Mouse (Mus musculus) forebrain, embryonic 14.5 days (tissue): ENCODE measurements around the gene Eef1g. TPM values are rescaled to one million over a fixed set of nuclear protein-coding genes. Genes with fewer than 3 reads are reported as not detected.

ENCODE experiments used
- ATAC-seq: fragments of 200-750 bp; cut with Nextera tagmentation; 2 replicates; pipeline ENCODE4 v1.8.0; 2017; ENCODE audit warnings: mild to moderate bottlenecking, moderate library complexity
- DNase-seq: peaks from one replicate; pipeline ENCODE4 v3.0.0-alpha.2; 2015; ENCODE audit warnings: low spot score
- H3K27ac ChIP-seq: fragments of 300-500 bp; sonication (generic); 2 replicates; pipeline ENCODE4 v1.5.1; 2014; ENCODE audit warnings: low read depth, mild to moderate bottlenecking, control low read depth, low read length, moderate library complexity
- H3K27me3 ChIP-seq: fragments of 300-500 bp; sonication (generic); replicated peaks from 2 replicates; pipeline ENCODE4 v1.6.1; 2014; ENCODE audit warnings: low read length, control low read depth, mixed read lengths; ENCODE audit not compliant: control insufficient read depth, insufficient read depth
- H3K36me3 ChIP-seq: fragments of 300-500 bp; sonication (generic); 2 replicates; pipeline ENCODE4 v1.6.1; 2014; ENCODE audit warnings: low read length, control low read depth; ENCODE audit not compliant: control insufficient read depth, insufficient read depth
- H3K4me1 ChIP-seq: fragments of 300-500 bp; sonication (generic); 2 replicates; pipeline ENCODE4 v1.6.1; 2014; ENCODE audit warnings: antibody characterized with exemption, low read length, control low read depth; ENCODE audit not compliant: control insufficient read depth, insufficient read depth
- H3K4me2 ChIP-seq: fragments of 300-500 bp; sonication (generic); 2 replicates; pipeline ENCODE4 v1.6.1; 2014; ENCODE audit warnings: mild to moderate bottlenecking, control low read depth, low read length
- H3K4me3 ChIP-seq: fragments of 300-500 bp; sonication (generic); 2 replicates; pipeline ENCODE4 v1.5.1; 2014; ENCODE audit warnings: low read depth, low read length, control low read depth
- H3K9ac ChIP-seq: fragments of 300-500 bp; sonication (generic); 2 replicates; pipeline ENCODE4 v1.6.1; 2014; ENCODE audit warnings: mild to moderate bottlenecking, low read length, control low read depth, moderate library complexity
- H3K9me3 ChIP-seq: fragments of 300-500 bp; sonication (generic); replicated peaks from 2 replicates; pipeline ENCODE4 v1.6.1; 2016; ENCODE audit warnings: low read length, control low read depth, mixed read lengths; ENCODE audit not compliant: control insufficient read depth
- WGBS: fragments of 180-500 bp; shearing (Covaris S2); extraction: QIAGEN DNeasy Blood & Tissue Kit; methylation state at CpG from one replicate; pipeline ENCODE4 v1.1.7; 2014; 5-methylcytosine and 5-hydroxymethylcytosine counted together
- polyA plus RNA-seq: library from polyadenylated mRNA; unstranded; fragments of >200 nt; fragmentation: Nextera tagmentation; extraction: Ambion mirVana; gene quantifications from 2 replicates; pipeline ENCODE4 v1.2.1, GENCODE M21; 2014

Eef1g gene
- polyA plus RNA-seq, 1 experiment from 2014 or later = 360 TPM

- Histone ChIP-seq H3K4me2 (peak overlapping the region; percentile 68), H3K4me3 (peak overlapping the region; percentile 99), H3K36me3 (peaks cover 34% of the 10 kb centered on the region), H3K27ac (peak overlapping the region; percentile 95), H3K9ac (peak overlapping the region; percentile 99), H3K27me3 (no peaks in the 10 kb centered on the region), H3K9me3 (no peaks in the 10 kb centered on the region), H3K4me1 (peaks cover 25% of the 10 kb centered on the region)
- ATAC-seq (peak; percentile 35), DNase-seq (no peak)
- 0% methylated on average over 46 of the region's 46 CpGs for WGBS
These were observed 24.4 kb upstream of the Eef1g start for GRCm38 (mm10) chr19:8942276-8942964.

- Histone ChIP-seq H3K27me3 (no peaks in the 10 kb centered on the region), H3K9me3 (no peaks in the 10 kb centered on the region), H3K36me3 (peaks cover 41% of the 10 kb centered on the region), H3K9ac (peak overlapping the region; percentile 99), H3K4me1 (peaks cover 25% of the 10 kb centered on the region), H3K4me2 (peak overlapping the region; percentile 68), H3K27ac (no peak overlapping the region), H3K4me3 (peak overlapping the region; percentile 99)
- ATAC-seq (no peak), DNase-seq (no peak)
- 65% methylated on average over 2 of the region's 2 CpGs for WGBS
These were observed 23.8 kb upstream of the Eef1g start for GRCm38 (mm10) chr19:8943047-8943446.

- Histone ChIP-seq H3K4me3 (no peak overlapping the region), H3K9me3 (no peaks in the 10 kb centered on the region), H3K27me3 (no peaks in the 10 kb centered on the region), H3K36me3 (peaks cover 51% of the 10 kb centered on the region), H3K27ac (peak overlapping the region; percentile 30; the same call in 1 of the 2 replicates), H3K9ac (peak overlapping the region; percentile 22; the same call in 1 of the 2 replicates), H3K4me1 (peaks cover 25% of the 10 kb centered on the region), H3K4me2 (peak overlapping the region; percentile 68; the same call in 1 of the 2 replicates)
- no peak for ATAC-seq
- no peak for DNase-seq
- WGBS = 52% methylated on average over 5 of the region's 5 CpGs
These were observed 22.8 kb upstream of the Eef1g start for GRCm38 (mm10) chr19:8944062-8944461.

- Histone ChIP-seq H3K4me1 (peaks cover 25% of the 10 kb centered on the region), H3K4me2 (peak overlapping the region; percentile 33; the same call in 1 of the 2 replicates), H3K4me3 (no peak overlapping the region), H3K36me3 (peaks cover 56% of the 10 kb centered on the region), H3K9ac (peak overlapping the region; percentile 46), H3K27ac (no peak overlapping the region), H3K9me3 (no peaks in the 10 kb centered on the region), H3K27me3 (no peaks in the 10 kb centered on the region)
- no peak for ATAC-seq
- 31% methylated on average over 5 of the region's 5 CpGs for WGBS
- DNase-seq = peak; percentile 71
These were observed 22.1 kb upstream of the Eef1g start for GRCm38 (mm10) chr19:8944750-8945149.

GRCm38 (mm10) chr19:8945251-8945650 lies 21.6 kb upstream of the Eef1g start:
- ATAC-seq (no peak), DNase-seq (no peak)
- peak overlapping the region; percentile 33; the same call in 1 of the 2 replicates for H3K4me2 ChIP-seq
- no peak overlapping the region for H3K4me3 ChIP-seq
- no peak overlapping the region for H3K27ac ChIP-seq
- peaks cover 59% of the 10 kb centered on the region for H3K36me3 ChIP-seq
- 91% methylated on average over 6 of the region's 6 CpGs for WGBS
- H3K9ac ChIP-seq = peak overlapping the region; percentile 46
- no peaks in the 10 kb centered on the region for H3K9me3 ChIP-seq
- H3K4me1 ChIP-seq = peaks cover 25% of the 10 kb centered on the region
- no peaks in the 10 kb centered on the region for H3K27me3 ChIP-seq

GRCm38 (mm10) chr19:8946929-8947328 lies 19.9 kb upstream of the Eef1g start:
- no peak for ATAC-seq
- peaks cover 76% of the 10 kb centered on the region for H3K36me3 ChIP-seq
- no peak for DNase-seq

GRCm38 (mm10) chr19:8950190-8950589 lies 16.7 kb upstream of the Eef1g start:
- H3K4me3 ChIP-seq = no peak overlapping the region
- H3K4me1 ChIP-seq = peaks cover 19% of the 10 kb centered on the region
- H3K27ac ChIP-seq = no peak overlapping the region
- peaks cover 72% of the 10 kb centered on the region for H3K36me3 ChIP-seq
- no peaks in the 10 kb centered on the region for H3K27me3 ChIP-seq
- no peak overlapping the region for H3K4me2 ChIP-seq
- WGBS = 93% methylated on average over 5 of the region's 5 CpGs
- ATAC-seq (no peak), DNase-seq (no peak)
- no peak overlapping the region for H3K9ac ChIP-seq
- no peaks in the 10 kb centered on the region for H3K9me3 ChIP-seq

More at GRCm38 (mm10) chr19:8946929-8947328, 19.9 kb upstream of the Eef1g start:
- WGBS = 95% methylated on average over 7 of the region's 7 CpGs
- peaks cover 21% of the 10 kb centered on the region for H3K4me1 ChIP-seq
- H3K9me3 ChIP-seq = no peaks in the 10 kb centered on the region
- H3K27me3 ChIP-seq = no peaks in the 10 kb centered on the region
- H3K4me3 ChIP-seq = no peak overlapping the region
- H3K27ac ChIP-seq = no peak overlapping the region
- no peak overlapping the region for H3K9ac ChIP-seq
- H3K4me2 ChIP-seq = no peak overlapping the region

GRCm38 (mm10) chr19:8952241-8952640 lies 14.6 kb upstream of the Eef1g start:
- Histone ChIP-seq H3K27me3 (no peaks in the 10 kb centered on the region), H3K27ac (peak overlapping the region; percentile 98), H3K4me1 (peaks cover 18% of the 10 kb centered on the region), H3K36me3 (peaks cover 68% of the 10 kb centered on the region), H3K4me2 (peak overlapping the region; percentile 68), H3K4me3 (no peak overlapping the region), H3K9ac (peak overlapping the region; percentile 66), H3K9me3 (no peaks in the 10 kb centered on the region)
- 38% methylated on average over 9 of the region's 9 CpGs for WGBS
- peak; percentile 73 for DNase-seq
- peak; percentile 31 for ATAC-seq
